Mouse (Mus musculus) spleen, postnatal 4 days (tissue): ENCODE results near the gene Gdpgp1.

ENCODE experiments used
- DNase-seq, 2 experiments: peaks; one replicate each; pipeline ENCODE4 v3.0.0; 2022; ENCODE audit warnings: low spot score in 2 of 2

Gene Gdpgp1

DNA sequence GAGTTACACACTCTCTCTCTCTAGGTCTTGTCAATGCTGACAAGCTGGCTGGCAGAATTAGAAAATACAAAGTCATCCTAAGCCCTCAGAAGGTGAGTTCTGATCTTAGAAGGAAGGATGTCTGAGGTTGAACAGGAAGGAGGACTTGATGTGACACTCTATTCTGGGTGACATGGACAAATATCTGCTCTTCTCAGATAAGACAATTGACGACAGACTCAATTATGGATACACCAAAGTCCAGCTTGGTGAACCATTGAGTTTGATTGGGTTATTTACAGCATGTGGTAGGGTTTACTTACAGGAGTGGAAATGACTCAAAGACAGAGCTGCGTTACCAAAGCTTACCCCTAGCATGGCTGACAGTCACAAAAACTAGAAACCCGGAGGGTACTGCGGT lies 43.7 kb downstream of the Gdpgp1 start:
- no peak for DNase-seq

DNA sequence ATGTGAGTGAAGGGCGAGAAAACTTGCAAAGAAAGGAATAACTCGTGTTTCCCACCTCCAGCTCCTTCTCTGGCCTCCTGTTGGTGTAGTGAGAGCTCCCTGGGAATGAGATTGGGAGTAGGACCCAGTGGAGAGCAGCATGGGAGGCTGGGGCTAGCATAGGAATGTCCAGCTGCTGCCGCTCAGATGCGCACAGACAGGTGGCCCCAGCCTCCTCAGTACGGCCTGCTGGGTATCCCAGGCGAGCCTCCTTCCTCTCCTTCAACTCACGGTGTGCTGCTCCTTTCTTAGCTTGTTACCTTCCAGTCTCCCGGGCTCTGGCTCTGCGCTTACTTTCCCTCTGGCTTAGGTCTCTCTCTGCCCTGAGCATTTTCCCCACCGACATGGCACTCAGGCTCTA lies 47.4 kb downstream of the Gdpgp1 start:
- no peak for DNase-seq

DNA sequence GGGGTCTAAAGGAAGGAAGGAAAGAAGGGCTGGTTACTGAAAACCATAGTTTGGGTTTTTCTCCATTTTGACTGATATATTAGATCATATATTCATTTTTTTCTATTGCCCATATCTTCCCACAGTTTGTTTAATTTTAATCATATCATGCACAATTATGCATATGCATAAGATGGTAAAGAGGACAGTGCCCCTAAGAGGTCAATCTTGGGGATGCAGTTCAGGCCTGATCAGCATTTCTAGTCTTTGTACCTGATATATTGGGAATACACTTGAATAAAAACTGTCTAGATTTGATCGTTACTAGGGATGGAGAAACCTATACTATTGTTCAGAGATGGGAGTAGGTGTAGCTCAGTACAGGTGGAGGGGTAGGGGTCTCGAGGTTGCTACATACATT lies 48.3 kb downstream of the Gdpgp1 start:
- no peak for DNase-seq

DNA sequence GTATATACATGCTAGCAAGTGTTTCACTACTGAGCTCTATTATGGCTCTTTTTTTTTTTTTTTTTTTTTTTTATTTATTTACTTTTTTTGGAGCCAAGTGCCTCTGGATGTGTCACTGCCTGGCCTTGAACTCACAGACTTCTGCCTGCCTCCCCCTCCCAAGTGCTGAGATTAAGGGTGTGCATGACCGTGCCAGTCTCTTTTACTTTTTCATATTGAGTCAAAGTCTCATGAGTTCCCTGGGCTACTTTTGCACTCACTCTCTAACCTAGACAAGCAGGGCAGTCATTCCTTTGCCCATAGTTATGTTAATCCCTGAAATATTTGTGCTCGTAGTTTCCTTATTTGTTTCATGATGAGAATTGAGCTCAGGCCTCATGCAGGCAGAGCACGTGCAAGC lies 49.0 kb downstream of the Gdpgp1 start:
- DNase-seq, result no peak

DNA sequence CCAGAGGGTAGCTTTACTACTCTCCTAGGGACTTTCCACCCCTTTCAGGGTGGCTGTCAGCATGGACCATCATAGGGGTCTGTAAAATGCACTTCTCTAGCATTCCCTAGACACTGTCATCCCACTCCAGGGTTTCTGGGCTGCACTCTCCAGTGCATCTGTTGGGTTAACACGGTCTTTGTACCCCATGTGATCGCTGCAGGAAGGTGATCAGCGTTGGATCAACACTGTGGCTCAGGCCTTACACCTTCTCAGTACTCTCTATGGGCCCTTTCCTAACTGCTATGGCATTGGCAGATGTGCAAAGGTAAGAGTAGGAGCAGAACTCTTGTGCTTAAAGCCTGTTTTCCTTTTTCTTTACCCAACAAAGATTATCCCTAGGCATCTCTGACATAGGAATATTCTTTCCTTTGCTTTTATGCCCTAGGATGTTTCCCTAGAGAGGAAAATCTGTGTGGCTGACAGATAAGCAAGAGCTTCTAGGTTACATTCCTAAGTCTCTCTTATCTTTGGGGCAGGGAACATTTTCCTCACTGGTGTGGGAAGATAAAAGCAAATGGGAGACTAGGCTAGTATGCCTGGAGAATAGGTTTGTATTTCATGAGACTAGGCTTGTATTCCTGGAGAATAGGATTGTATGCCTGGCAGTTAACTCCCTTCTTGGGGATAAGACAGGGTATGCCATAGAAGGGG lies 50.7 kb downstream of the Gdpgp1 start:
- no peak for DNase-seq

DNA sequence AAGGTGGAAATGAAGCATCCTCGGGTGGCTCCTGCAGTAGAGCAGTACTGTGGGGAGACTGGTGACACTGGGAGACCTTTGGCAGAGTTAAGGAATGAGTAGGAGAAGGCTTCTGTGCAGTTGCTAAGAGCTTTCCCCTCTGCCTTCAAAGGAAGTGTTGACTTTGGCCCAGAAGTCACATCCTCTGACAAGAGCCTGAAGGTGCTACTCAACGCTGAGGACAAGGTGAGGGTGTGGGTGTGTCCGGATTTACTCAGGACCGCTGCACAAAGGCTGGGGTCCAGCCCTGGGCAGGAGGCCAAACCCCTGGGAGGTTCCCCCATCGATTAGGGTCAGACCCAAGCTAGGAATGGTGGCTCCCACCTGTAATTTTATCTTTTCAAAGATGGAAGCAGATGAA lies 51.7 kb downstream of the Gdpgp1 start:
- no peak for DNase-seq

DNA sequence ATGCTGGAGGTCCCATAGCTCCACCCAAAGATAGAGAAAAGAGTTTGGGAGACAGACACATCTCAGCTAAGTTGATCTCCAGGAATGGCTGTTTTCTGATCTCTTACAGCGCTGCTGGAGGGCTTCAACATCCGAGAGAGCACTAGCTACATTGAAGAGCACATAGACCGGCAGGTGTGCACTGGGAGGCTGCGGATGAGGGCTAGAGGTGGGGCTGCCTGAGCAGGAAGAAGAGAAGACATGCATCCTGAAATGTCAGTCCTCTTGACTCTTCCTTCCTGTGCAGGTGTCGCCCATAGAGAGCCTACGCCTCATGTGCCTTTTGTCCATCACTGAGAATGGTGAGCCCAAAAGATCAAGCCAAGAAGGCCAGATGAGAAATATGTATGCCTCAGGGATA lies 53.1 kb downstream of the Gdpgp1 start:
- no peak for DNase-seq

DNA sequence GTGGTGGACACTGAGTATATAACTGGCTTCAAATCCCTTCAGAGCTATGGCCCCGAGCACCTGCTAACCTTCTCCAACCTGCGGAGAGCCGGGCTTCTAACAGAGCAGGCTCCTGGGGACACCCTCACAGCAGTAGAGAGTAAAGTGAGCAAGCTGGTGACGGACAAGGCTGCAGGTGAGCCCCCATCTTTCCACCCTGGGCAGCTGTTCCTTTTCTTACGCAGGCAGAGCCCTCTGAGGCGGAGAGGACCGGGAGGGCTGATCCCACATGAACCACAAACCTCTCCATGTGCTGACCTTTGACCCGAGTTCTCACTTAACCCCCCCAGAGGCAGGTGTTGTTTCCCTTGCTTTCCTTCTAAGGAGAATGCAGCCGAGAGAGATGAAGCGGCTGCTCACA lies 55.1 kb downstream of the Gdpgp1 start:
- no peak for DNase-seq
